Mouse (Mus musculus): Measurements from ENCODE around the gene Slc8a1.
A peak's percentile ranks its signal among the peaks of the same experiment; 100 is the strongest.

Gene Slc8a1

GRCm38 (mm10) chr17:81738311-81738755, at the start of gene Slc8a1:
Gene Slc8a1, minus strand, starts transcription at chr17:81738377.
- DNase-seq (ENCODE audit: low read depth, low spot score): no peak

DNA sequence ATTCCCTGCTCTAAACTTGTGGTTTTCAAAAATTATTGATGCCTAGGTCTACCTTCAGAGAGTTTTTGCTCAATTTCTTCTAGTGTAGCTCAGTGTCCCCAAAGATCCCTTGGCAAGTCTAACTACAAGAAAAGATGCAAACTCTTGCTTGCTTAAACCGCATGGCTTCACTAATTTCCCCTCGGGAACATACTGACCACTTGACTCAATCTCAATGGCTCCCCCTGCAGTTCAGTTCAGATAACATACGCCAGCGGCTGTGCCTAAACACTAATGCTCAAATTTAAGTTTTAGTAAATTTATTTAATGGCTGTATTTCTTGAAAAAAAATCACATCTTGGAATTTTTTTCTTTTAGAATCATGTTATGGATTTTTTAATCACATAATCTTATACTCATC, 49.2 kb upstream of the Slc8a1 start:
- peak; percentile 23 for DNase-seq (ENCODE audit: low read depth, low spot score)

DNA sequence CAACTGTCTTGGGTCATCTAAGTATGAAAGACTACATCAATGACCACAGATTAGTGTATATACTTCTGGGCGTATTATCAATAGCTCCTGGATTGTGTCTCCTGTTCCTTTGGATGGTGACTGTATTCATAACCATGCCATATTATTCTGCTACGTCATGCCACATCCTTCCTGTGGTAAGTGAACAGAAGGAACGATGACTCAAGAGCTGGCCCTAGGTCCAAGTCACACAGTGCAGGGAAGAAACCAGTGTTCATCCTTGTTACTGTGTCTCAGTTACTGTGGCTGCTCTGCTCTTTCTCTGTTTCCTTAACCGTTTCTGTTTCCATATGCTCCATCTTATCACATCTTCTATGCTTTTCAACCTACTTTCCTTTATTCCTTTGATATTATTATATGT, 44.1 kb upstream of the Slc8a1 start:
- no peak for DNase-seq (ENCODE audit: low read depth, low spot score)

DNA sequence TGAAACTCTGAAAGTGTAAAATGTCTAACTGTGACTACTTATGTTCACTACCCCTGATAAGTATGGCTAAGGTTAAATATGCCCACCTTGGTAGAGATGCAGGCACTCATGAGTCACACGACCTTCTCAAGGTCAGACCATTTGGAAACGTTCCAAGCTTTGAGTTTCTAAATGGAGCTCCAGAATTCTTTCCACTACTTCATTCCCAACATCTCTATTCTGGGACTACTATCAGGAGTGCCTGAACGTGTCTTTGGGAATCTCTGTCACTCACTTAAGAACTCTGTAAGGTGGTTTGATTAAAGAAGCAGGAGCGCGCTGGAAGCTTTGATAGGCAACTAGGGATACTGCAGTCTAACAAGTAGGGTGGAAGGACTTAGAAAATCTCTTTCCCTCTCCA, 43.3 kb upstream of the Slc8a1 start:
- DNase-seq (ENCODE audit: low read depth, low spot score): no peak

- DNase-seq (ENCODE audit: low read depth, low spot score): no peak
These were observed 41.7 kb upstream of the Slc8a1 start for GRCm38 (mm10) chr17:81779883-81780282.

DNA sequence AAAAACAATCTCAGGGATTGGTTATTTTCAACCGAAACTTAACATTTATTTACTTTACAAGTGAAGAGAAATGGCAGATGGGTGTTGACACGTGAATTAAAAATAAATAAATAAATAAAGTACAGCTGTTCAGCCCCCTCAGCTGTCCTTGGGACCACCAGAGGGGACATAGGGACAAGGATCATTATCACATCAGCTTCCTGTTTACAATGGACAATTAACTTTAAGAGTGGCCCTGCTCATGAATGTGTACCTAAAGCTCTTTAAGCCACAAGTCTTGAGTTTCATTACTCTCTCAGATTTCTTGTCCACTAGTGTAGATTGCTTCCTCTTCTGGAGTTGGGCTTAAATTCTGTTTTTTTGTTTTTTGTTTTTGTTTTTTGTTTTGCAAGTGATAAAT, 12.5 kb upstream of the Slc8a1 start:
- DNase-seq (ENCODE audit: low read depth, low spot score): no peak

DNA sequence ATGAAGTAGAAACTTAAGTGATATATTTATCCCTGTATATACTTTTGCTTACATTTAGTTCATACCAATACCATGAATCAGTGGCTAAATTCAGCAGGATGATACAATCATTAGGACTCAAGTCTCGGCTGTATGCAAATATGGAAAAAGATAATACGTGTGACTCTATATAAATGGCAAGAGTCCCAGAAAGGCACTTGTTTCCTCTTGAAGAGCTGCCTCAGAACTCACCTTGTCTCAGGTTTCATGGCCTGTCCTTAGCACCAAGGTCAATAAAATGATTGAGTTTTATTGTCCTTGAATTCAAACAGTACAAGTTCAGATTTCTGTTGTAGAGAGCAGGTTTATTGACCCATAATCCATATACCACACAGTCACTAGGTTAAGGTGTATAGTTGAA, 4.9 kb upstream of the Slc8a1 start:
- no peak for DNase-seq (ENCODE audit: low read depth, low spot score)

GRCm38 (mm10) chr17:81740576-81740975, 2.4 kb upstream of the Slc8a1 start:
- DNase-seq (ENCODE audit: low read depth, low spot score): no peak

- DNase-seq (ENCODE audit: low read depth, low spot score): no peak
These were observed 398 bp downstream of the Slc8a1 start for GRCm38 (mm10) chr17:81737779-81738178.

GRCm38 (mm10) chr17:81737309-81737708, 868 bp downstream of the Slc8a1 start:
- no peak for DNase-seq (ENCODE audit: low read depth, low spot score)

DNA sequence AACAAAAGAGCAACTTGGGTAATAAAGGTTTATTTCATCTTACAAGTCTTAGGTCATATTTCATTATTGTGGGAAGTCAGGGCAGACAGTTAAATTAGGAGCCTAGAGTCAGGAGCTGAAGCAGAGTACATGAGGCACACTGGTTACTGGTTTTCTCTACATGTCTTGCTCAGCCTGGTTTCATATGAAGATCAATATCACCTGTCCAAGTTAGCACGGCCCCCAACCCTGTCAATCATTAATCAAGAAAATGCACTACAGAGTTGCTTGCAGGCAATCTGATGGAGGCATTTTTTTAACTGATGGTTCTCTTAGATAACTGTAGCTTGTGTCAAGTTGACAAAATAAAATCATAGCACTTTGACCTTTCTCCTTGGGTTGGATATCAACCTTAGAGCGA, 2.6 kb downstream of the Slc8a1 start:
- no peak for DNase-seq (ENCODE audit: low read depth, low spot score)

GRCm38 (mm10) chr17:81729891-81730290, 8.3 kb downstream of the Slc8a1 start:
- DNase-seq (ENCODE audit: low read depth, low spot score): no peak

- no peak for DNase-seq (ENCODE audit: low read depth, low spot score)
These were observed 25.9 kb downstream of the Slc8a1 start for GRCm38 (mm10) chr17:81712273-81712751.

DNA sequence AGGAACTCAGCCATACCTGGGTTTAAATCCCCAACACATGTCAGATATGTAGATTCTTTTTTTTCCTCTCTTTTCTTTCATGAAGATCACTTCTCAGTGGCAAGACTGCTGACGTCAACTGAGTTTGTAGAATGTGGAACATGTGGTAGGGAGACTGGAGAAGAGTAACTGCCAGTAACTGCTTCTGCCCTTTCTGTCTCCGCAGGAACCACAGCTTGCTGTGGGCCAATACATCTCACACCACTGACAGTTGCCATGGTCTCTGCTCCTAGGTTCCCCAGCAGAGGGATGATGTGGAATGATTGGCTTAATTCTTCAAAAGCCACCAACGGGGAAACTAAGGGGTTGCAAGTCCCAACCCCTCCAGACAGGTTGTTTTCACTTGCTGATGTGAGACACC, 33.4 kb downstream of the Slc8a1 start:
- no peak for DNase-seq (ENCODE audit: low read depth, low spot score)

GRCm38 (mm10) chr17:81703258-81703657, 34.9 kb downstream of the Slc8a1 start:
- no peak for DNase-seq (ENCODE audit: low read depth, low spot score)

DNA sequence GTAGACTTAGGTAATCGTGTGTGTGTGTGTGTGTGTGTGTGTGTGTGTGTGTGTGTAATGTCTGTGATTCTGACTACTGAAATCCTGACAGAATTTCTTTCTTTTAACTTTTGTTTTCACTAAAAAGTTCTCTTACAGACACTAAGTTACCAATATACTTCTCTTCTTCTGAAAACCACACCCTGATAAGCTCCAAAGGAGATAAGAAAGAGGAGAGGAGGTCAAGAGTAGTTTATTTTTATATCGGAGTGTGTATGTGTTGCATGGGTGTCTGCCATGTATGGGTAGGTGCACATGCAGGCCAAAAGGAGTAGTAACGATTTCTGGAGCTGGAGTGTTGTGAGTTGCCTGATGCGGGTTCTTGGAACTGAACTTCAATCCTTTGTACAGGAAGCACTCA, 36.5 kb downstream of the Slc8a1 start:
- no peak for DNase-seq (ENCODE audit: low read depth, low spot score)

GRCm38 (mm10) chr17:81698789-81699188, 39.4 kb downstream of the Slc8a1 start:
- DNase-seq (ENCODE audit: low read depth, low spot score): no peak

GRCm38 (mm10) chr17:81697695-81698094, 40.5 kb downstream of the Slc8a1 start:
- no peak for DNase-seq (ENCODE audit: low read depth, low spot score)

- no peak for DNase-seq (ENCODE audit: low read depth, low spot score)
These were observed 43.2 kb downstream of the Slc8a1 start for GRCm38 (mm10) chr17:81694977-81695376.

- DNase-seq (ENCODE audit: low read depth, low spot score): no peak
These were observed 58.6 kb downstream of the Slc8a1 start for GRCm38 (mm10) chr17:81679616-81680015.

DNA sequence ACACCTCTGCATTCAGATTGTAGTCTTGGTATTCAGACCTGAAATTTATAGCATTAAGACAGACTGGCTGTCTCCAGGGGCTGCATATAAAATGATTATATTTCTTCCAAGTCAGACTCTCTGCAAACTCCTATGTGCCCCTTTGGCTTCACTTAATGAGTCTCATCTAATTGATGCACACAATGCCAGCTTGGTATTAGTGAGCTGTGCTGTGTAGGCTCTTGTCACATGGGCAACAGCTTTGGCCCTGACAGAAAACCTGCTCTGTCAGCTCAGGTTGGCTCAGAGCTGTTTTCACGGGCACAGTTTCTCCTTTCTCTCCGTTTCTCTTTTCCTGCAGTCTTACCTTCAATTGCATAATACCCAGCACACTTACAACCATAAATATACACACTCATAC, 60.7 kb downstream of the Slc8a1 start:
- no peak for DNase-seq (ENCODE audit: low read depth, low spot score)

- DNase-seq (ENCODE audit: low read depth, low spot score): no peak
These were observed 62.0 kb downstream of the Slc8a1 start for GRCm38 (mm10) chr17:81676203-81676602.

GRCm38 (mm10) chr17:81671245-81671644, 66.9 kb downstream of the Slc8a1 start:
- no peak for DNase-seq (ENCODE audit: low read depth, low spot score)

Data from ZHBTc4 (cell line).